In the genomic region with DNA sequence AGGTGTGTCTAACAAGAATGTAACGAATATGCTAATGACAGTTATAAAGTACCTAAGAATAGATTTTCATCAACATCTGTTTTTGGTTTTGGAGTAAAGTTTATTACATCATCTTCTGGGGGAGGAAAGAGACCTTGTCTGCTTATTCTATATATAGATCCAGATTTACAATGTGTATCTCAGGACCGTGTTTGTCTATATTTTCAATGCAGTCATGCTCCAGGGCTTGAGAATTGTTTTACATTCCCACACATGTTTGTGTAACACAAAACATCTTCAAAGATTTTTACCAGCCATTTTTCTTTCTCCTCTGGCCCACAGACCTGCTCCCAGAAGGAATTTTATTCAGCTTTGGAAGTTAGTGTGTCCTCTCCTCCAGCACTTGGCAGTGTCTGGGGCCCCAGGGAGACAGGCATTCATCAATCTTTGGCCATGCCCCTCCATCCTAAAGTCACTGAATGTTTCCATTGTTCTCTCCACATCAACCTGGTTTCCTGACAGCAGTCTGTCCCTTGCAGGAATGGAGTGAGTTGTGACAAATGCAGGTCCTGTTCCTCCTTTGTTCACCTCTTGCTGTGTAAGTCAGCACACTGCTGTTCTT, we compare ENCODE assay signal across 19 mouse cellular contexts. TPM values are rescaled to one million over a fixed set of nuclear protein-coding genes. Genes with fewer than 3 reads are reported as not detected.
DNase-seq lines count a peak whose midpoint lies in the region; ATAC-seq lines count a peak whose summit lies in the region.
"Had no signal": no experiment of that assay in that cellular context is flagged by ENCODE, and none has a peak within 500 bp of the region (broad histone marks: within the 10 kb centered on the region; RNA-seq: fewer than 3 reads in every experiment).

No protein-coding gene starts in this region.

- no peak for ATAC-seq in heart, embryonic 13.5 days (ENCODE audit: extremely low read depth, insufficient number of reproducible peaks, low FRiP score, low TSS enrichment)
- ATAC-seq in limb, embryonic 13.5 days (ENCODE audit: low FRiP score, low read depth) = no peak
- no peak for ATAC-seq in forebrain, embryonic 14.5 days
- ATAC-seq: CD4-positive, CD25-positive, alpha-beta regulatory T cell, adult 4 months; forebrain, embryonic 13.5 days had no signal

- H3K9me3 ChIP-seq in heart, embryonic 13.5 days = no peaks in the 10 kb centered on the region
- no peaks in the 10 kb centered on the region for H3K9me3 ChIP-seq in embryonic facial prominence, embryonic 10.5 days
- H3K9me3 ChIP-seq in limb, embryonic 13.5 days = no peaks in the 10 kb centered on the region
- H3K9me3 ChIP-seq in forebrain, embryonic 14.5 days (replicated peaks; ENCODE audit: control insufficient read depth, low read length) = no peaks in the 10 kb centered on the region
- H3K9me3 ChIP-seq: forebrain, embryonic 13.5 days; hindbrain, embryonic 10.5 days; neural tube, embryonic 13.5 days had no signal

- WGBS in heart, embryonic 13.5 days = 34% methylated on average over 2 of the region's 2 CpGs
- 70% methylated on average over 2 of the region's 2 CpGs for WGBS in embryonic facial prominence, embryonic 10.5 days
- WGBS in limb, embryonic 13.5 days = 27% methylated on average over 2 of the region's 2 CpGs
- 79% methylated on average over 2 of the region's 2 CpGs for WGBS in forebrain, embryonic 14.5 days

- peaks cover 81% of the 10 kb centered on the region for H3K4me1 ChIP-seq in heart, embryonic 13.5 days
- H3K4me1 ChIP-seq in embryonic facial prominence, embryonic 10.5 days = peaks cover 34% of the 10 kb centered on the region
- H3K4me1 ChIP-seq in limb, embryonic 13.5 days = peaks cover 50% of the 10 kb centered on the region
- no peaks in the 10 kb centered on the region for H3K4me1 ChIP-seq in forebrain, embryonic 14.5 days (ENCODE audit: control insufficient read depth, insufficient read depth, low read length)

- no peak for DNase-seq in heart, adult 8-10 months (ENCODE audit: low spot score)
- DNase-seq in 3T3-L1 (ENCODE audit: low read depth, low spot score) = peak; percentile 70
- no peak for DNase-seq in embryonic facial prominence, embryonic 10.5 days (ENCODE audit: low spot score)
- no peak for DNase-seq in retina, embryonic 14.5 days (ENCODE audit: low spot score)
- DNase-seq in forebrain, embryonic 14.5 days (ENCODE audit: low spot score) = no peak
- DNase-seq: adrenal gland, postnatal 10 days; cerebellum, adult 9-11 months; embryo, embryonic 11 days; kidney, adult 8-10 months; lung, adult 2 months; right cerebral cortex, adult 18-20 months; thymus, adult 2 months had no signal

- H3K4me3 ChIP-seq in heart, embryonic 13.5 days = no peak overlapping the region
- no peak overlapping the region for H3K4me3 ChIP-seq in embryonic facial prominence, embryonic 10.5 days
- no peak overlapping the region for H3K4me3 ChIP-seq in limb, embryonic 13.5 days
- no peak overlapping the region for H3K4me3 ChIP-seq in forebrain, embryonic 14.5 days (ENCODE audit: low read depth, low read length)
- H3K4me3 ChIP-seq: forebrain, embryonic 13.5 days; hindbrain, embryonic 10.5 days; neural tube, embryonic 13.5 days had no signal

- peak overlapping the region; percentile 61; the same call in 1 of the 2 replicates for H3K9ac ChIP-seq in heart, embryonic 13.5 days
- H3K9ac ChIP-seq in limb, embryonic 13.5 days = no peak overlapping the region
- no peak overlapping the region for H3K9ac ChIP-seq in forebrain, embryonic 14.5 days (ENCODE audit: low read length)
- H3K9ac ChIP-seq: forebrain, embryonic 13.5 days; neural tube, embryonic 13.5 days had no signal

- no peaks in the 10 kb centered on the region for H3K27me3 ChIP-seq in heart, embryonic 13.5 days (replicated peaks)
- H3K27me3 ChIP-seq in embryonic facial prominence, embryonic 10.5 days (replicated peaks; ENCODE audit: low read depth, poor library complexity, severe bottlenecking) = no peaks in the 10 kb centered on the region
- H3K27me3 ChIP-seq in limb, embryonic 13.5 days = no peaks in the 10 kb centered on the region
- no peaks in the 10 kb centered on the region for H3K27me3 ChIP-seq in forebrain, embryonic 14.5 days (replicated peaks; ENCODE audit: control insufficient read depth, insufficient read depth, low read length)
- H3K27me3 ChIP-seq: forebrain, embryonic 13.5 days; neural tube, embryonic 13.5 days had no signal

- H3K4me2 ChIP-seq in heart, embryonic 13.5 days = peak overlapping the region; percentile 23
- no peak overlapping the region for H3K4me2 ChIP-seq in limb, embryonic 13.5 days (replicated peaks)
- no peak overlapping the region for H3K4me2 ChIP-seq in forebrain, embryonic 14.5 days (ENCODE audit: low read length)
- H3K4me2 ChIP-seq: forebrain, embryonic 13.5 days; neural tube, embryonic 13.5 days had no signal

- peak overlapping the region; percentile 81 for H3K27ac ChIP-seq in heart, embryonic 13.5 days (replicated peaks)
- H3K27ac ChIP-seq in embryonic facial prominence, embryonic 10.5 days (replicated peaks) = 0 out of 2 replicates have a peak overlapping the region, but pooled peaks have one; percentile 15
- H3K27ac ChIP-seq in limb, embryonic 13.5 days = peak overlapping the region; percentile 39; the same call in 1 of the 2 replicates
- no peak overlapping the region for H3K27ac ChIP-seq in forebrain, embryonic 14.5 days (ENCODE audit: low read depth, low read length)
- H3K27ac ChIP-seq: forebrain, embryonic 13.5 days; hindbrain, embryonic 10.5 days; macrophage; neural tube, embryonic 13.5 days had no signal

- no peaks in the 10 kb centered on the region for H3K36me3 ChIP-seq in heart, embryonic 13.5 days
- no peaks in the 10 kb centered on the region for H3K36me3 ChIP-seq in embryonic facial prominence, embryonic 10.5 days (replicated peaks)
- H3K36me3 ChIP-seq in limb, embryonic 13.5 days = no peaks in the 10 kb centered on the region
- H3K36me3 ChIP-seq in forebrain, embryonic 14.5 days (ENCODE audit: control insufficient read depth, insufficient read depth, low read length) = no peaks in the 10 kb centered on the region
- H3K36me3 ChIP-seq: hindbrain, embryonic 10.5 days; neural tube, embryonic 13.5 days had no signal

RNA-seq across cellular contexts. Expression of gene Stk38l, which starts 28.9 kb away (rescaled TPM):
- 37.9 and 41.4 TPM in 2 replicates for polyA plus RNA-seq in heart, embryonic 13.5 days (2015; fragmentation: Nextera tagmentation; extraction: Ambion mirVana)
- total RNA-seq in heart, adult 8-10 months (2022) = 10 to 100 TPM; 12.6 to 13.9 (median 13.2) TPM
- polyA plus RNA-seq in embryonic facial prominence, embryonic 10.5 days (2016; fragmentation: Nextera tagmentation; extraction: Ambion mirVana) = 21.1 and 22.2 TPM in 2 replicates
- 23.0 TPM in 2 replicates for polyA plus RNA-seq in limb, embryonic 13.5 days (2015; fragmentation: Nextera tagmentation; extraction: Ambion mirVana)
- 13.5 and 14.9 TPM in 2 replicates for polyA plus RNA-seq in forebrain, embryonic 14.5 days (2014; fragmentation: Nextera tagmentation; extraction: Ambion mirVana)

RNA-seq across cellular contexts. Expression of gene Arntl2, which starts 42.2 kb away (rescaled TPM):
- 2.2 and 2.5 TPM in 2 replicates for polyA plus RNA-seq in heart, embryonic 13.5 days (2015; fragmentation: Nextera tagmentation; extraction: Ambion mirVana)
- total RNA-seq in heart, adult 8-10 months (2022) = 1 to 10 TPM in 3 of 4 experiments, under 1 TPM in 1; 0.55 to 1.7 (median 1.5) TPM
- 2.8 and 3.8 TPM in 2 replicates for polyA plus RNA-seq in embryonic facial prominence, embryonic 10.5 days (2016; fragmentation: Nextera tagmentation; extraction: Ambion mirVana)
- 7.3 and 10.2 TPM in 2 replicates for polyA plus RNA-seq in limb, embryonic 13.5 days (2015; fragmentation: Nextera tagmentation; extraction: Ambion mirVana)
- 0.59 and 1.0 TPM in 2 replicates for polyA plus RNA-seq in forebrain, embryonic 14.5 days (2014; fragmentation: Nextera tagmentation; extraction: Ambion mirVana)
